ENCODE assay signal across 16 mouse cellular contexts in genomic region chr7:46412823-46413222, GRCm38 (mm10). TPM values are rescaled to one million over a fixed set of nuclear protein-coding genes. Genes with fewer than 3 reads are reported as not detected.
"Had no signal": no experiment of that assay in that cellular context is flagged by ENCODE, and none has a peak within 500 bp of the region (broad histone marks: within the 10 kb centered on the region; RNA-seq: fewer than 3 reads in every experiment).

No protein-coding gene starts in this region.

- H3K4me3 ChIP-seq: kidney, embryonic 15.5 days; limb, embryonic 15.5 days; liver, embryonic 12.5 days; lung, embryonic 15.5 days; megakaryocyte, embryonic 14.5 days; midbrain, embryonic 12.5 days; neural tube, embryonic 13.5 days had no signal

- H3K9me3 ChIP-seq: kidney, embryonic 15.5 days; limb, embryonic 15.5 days; liver, embryonic 12.5 days; lung, embryonic 15.5 days; megakaryocyte, embryonic 14.5 days; midbrain, embryonic 12.5 days; neural tube, embryonic 13.5 days had no signal

- H3K4me1 ChIP-seq: limb, embryonic 15.5 days; lung, embryonic 15.5 days; midbrain, embryonic 12.5 days had no signal

- H3K27ac ChIP-seq: kidney, embryonic 15.5 days; limb, embryonic 15.5 days; liver, embryonic 12.5 days; lung, embryonic 15.5 days; macrophage; midbrain, embryonic 12.5 days; neural tube, embryonic 13.5 days; stomach, postnatal 0 days had no signal

- H3K4me2 ChIP-seq: kidney, embryonic 15.5 days; limb, embryonic 15.5 days; liver, embryonic 12.5 days; lung, embryonic 15.5 days; midbrain, embryonic 12.5 days; neural tube, embryonic 13.5 days had no signal

- ATAC-seq: liver, embryonic 12.5 days; midbrain, embryonic 16.5 days had no signal

- H3K27me3 ChIP-seq: kidney, embryonic 15.5 days; limb, embryonic 15.5 days; lung, embryonic 15.5 days; neural tube, embryonic 13.5 days had no signal

- DNase-seq: kidney, adult 2 months; kidney, postnatal 14 days; layer of hippocampus, postnatal 36 days; lung, postnatal 14 days; thymus, postnatal 4 days had no signal

- H3K9ac ChIP-seq: kidney, embryonic 15.5 days; limb, embryonic 15.5 days; liver, embryonic 12.5 days; lung, embryonic 15.5 days; midbrain, embryonic 12.5 days; neural tube, embryonic 13.5 days had no signal

- H3K36me3 ChIP-seq: kidney, embryonic 15.5 days; limb, embryonic 15.5 days; liver, embryonic 12.5 days; lung, embryonic 15.5 days; midbrain, embryonic 12.5 days; neural tube, embryonic 13.5 days had no signal

RNA-seq across cellular contexts. Expression of gene Kcnc1, which starts 16.5 kb away (rescaled TPM):
- polyA plus RNA-seq: macrophage had no signal

RNA-seq across cellular contexts. Expression of gene Myod1, which starts 36.5 kb away (rescaled TPM):
- total RNA-seq: layer of hippocampus, postnatal 36 days had no signal
- polyA plus RNA-seq: large intestine, adult 2 months; macrophage; midbrain, embryonic 12.5 days had no signal
